Mouse (Mus musculus) lung, adult 2 months (tissue): ENCODE results near the gene Cracr2b.
A peak's percentile ranks its signal among the peaks of the same experiment; 100 is the strongest.

Experiments
- CTCF ChIP-seq: fragments of 200-500 bp; IDR thresholded peaks from 2 replicates; pipeline ENCODE4 v1.5.1; 2011; ENCODE audit warnings: mild to moderate bottlenecking, low read length, control low read depth; ENCODE audit not compliant: insufficient read depth
- POLR2A ChIP-seq: fragments of 200-500 bp; IDR thresholded peaks from 2 replicates; pipeline ENCODE4 v1.6.1; 2011; ENCODE audit warnings: low read depth, mild to moderate bottlenecking, control low read depth, low read length, borderline replicate concordance; ENCODE audit errors: extremely low read depth

- TF ChIP-seq POLR2A (peak; percentile 71; the same call in 1 of the 2 replicates), CTCF (no peak)
Measured at GRCm38 (mm10) chr7:141475011-141475804, 14.3 kb downstream of the Cracr2b start, which contains the start of the genes Polr2l and Tspan4.
